Mouse (Mus musculus) limb, embryonic 11.5 days (tissue): ENCODE measurements around the gene Fam102b. TPM values are rescaled to one million over a fixed set of nuclear protein-coding genes. Genes with fewer than 3 reads are reported as not detected.
A peak's percentile ranks its signal among the peaks of the same experiment; 100 is the strongest.

Source experiments
- ATAC-seq: fragments of 200-750 bp; cut with Nextera tagmentation; 2 replicates; pipeline ENCODE4 v1.8.0; 2017; ENCODE audit warnings: low read depth; ENCODE audit not compliant: insufficient number of reproducible peaks, low FRiP score, low TSS enrichment
- DNase-seq: peaks from one replicate; pipeline ENCODE4 v3.0.0-alpha.2; 2015; ENCODE audit warnings: low spot score
- H3K27ac ChIP-seq: fragments of 300-500 bp; sonication (generic); replicated peaks from 2 replicates; pipeline ENCODE4 v1.5.1; 2014; ENCODE audit warnings: low read depth, mild to moderate bottlenecking, low read length
- H3K27me3 ChIP-seq: fragments of 300-500 bp; sonication (generic); 2 replicates; pipeline ENCODE4 v1.6.1; 2014; ENCODE audit warnings: mild to moderate bottlenecking, low read length, mixed read lengths; ENCODE audit not compliant: control insufficient read depth, insufficient read depth
- H3K36me3 ChIP-seq: fragments of 300-500 bp; sonication (generic); 2 replicates; pipeline ENCODE4 v1.6.1; 2014; ENCODE audit warnings: mild to moderate bottlenecking, low read length, moderate library complexity, mixed read lengths; ENCODE audit not compliant: control insufficient read depth, insufficient read depth
- H3K4me1 ChIP-seq: fragments of 300-500 bp; sonication (generic); 2 replicates; pipeline ENCODE4 v1.6.1; 2014; ENCODE audit warnings: low read length, mixed read lengths; ENCODE audit not compliant: control insufficient read depth, insufficient read depth
- H3K4me2 ChIP-seq: fragments of 300-500 bp; sonication (generic); 2 replicates; pipeline ENCODE4 v1.6.1; 2014; ENCODE audit warnings: low read depth, mild to moderate bottlenecking, moderate library complexity; ENCODE audit not compliant: severe bottlenecking
- H3K4me3 ChIP-seq: fragments of 300-500 bp; sonication (generic); 2 replicates; pipeline ENCODE4 v1.5.1; 2014; ENCODE audit warnings: low read depth, low read length
- H3K9ac ChIP-seq: fragments of 300-500 bp; sonication (generic); 2 replicates; pipeline ENCODE4 v1.6.1; 2014; ENCODE audit warnings: mild to moderate bottlenecking, low read length
- H3K9me3 ChIP-seq: fragments of 300-500 bp; sonication (generic); 2 replicates; pipeline ENCODE4 v1.6.1; 2016; ENCODE audit warnings: low read length; ENCODE audit not compliant: control insufficient read depth
- WGBS: fragments of 180-500 bp; shearing (Covaris S2); extraction: QIAGEN DNeasy Blood & Tissue Kit; methylation state at CpG from one replicate; pipeline ENCODE4 v1.1.7; 2014; 5-methylcytosine and 5-hydroxymethylcytosine counted together
- polyA plus RNA-seq: library from polyadenylated mRNA; unstranded; fragments of >200 nt; fragmentation: Nextera tagmentation; extraction: Ambion mirVana; gene quantifications from 2 replicates; pipeline ENCODE4 v1.2.1, GENCODE M21; 2014

Fam102b gene
- 7.7 TPM in 2 replicates for polyA plus RNA-seq

DNA sequence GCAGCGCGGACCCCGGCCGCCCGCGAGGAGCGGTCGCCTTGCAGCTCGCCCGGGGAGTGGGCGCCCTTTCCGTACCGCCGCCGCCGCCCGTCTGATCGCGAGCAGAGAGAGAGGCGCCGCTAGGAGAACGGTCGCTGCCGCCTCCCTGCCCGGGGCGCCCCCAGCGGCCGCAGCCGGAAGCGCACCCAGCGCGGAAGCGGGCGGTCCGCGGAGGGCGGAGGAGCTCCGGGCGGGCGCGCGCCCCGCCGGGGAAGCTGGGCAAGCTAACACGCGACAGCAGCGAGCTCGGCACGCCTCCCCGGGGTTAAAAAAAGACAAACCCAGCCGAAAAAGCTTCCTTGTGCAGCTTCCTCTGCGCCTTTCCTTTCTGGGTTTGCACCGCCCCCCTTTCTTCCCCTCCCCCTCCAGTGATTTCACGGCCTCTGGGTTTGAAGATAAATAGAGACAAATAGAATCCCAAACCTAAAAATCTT lies at the start of gene Fam102b:
Gene Fam102b (minus strand): TSS at position 93 of the 473 bp plus-strand sequence.
- under 1% methylated on average over 54 of the region's 54 CpGs for WGBS
- ATAC-seq (peak; percentile 56), DNase-seq (peak; percentile 90)
- Histone ChIP-seq H3K9ac (peak within 1 kb of the TSS; percentile 74), H3K9me3 (no peaks in the 10 kb centered on the region), H3K4me1 (peaks cover 5% of the 10 kb centered on the region; the same call in 1 of the 2 replicates), H3K4me2 (peak within 1 kb of the TSS; percentile 70), H3K27ac (peak within 1 kb of the TSS; percentile 59; the same call in 1 of the 2 replicates), H3K36me3 (no peaks in the 10 kb centered on the region), H3K27me3 (no peaks in the 10 kb centered on the region), H3K4me3 (peak within 1 kb of the TSS; percentile 60)

DNA sequence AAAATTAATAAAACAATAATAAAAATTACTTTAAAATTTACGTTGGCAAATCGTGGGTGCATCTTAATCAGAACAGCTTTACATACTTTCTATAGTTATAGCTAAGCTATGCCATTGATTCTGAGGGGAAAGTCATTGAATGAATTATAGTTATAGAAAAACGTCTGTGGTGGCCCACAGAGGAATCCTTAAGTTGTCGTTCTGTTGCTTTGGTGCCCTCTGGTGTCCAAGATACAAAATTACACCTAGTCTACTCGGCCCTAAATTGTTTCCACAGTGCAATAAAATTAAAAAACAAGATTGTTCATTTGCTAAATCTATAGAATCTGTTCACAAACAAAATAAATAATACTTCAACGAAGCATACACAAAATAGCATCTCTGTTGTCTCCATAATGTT lies 35.6 kb upstream of the Fam102b start:
- Histone ChIP-seq H3K27ac (no peak overlapping the region), H3K36me3 (no peaks in the 10 kb centered on the region), H3K4me1 (no peaks in the 10 kb centered on the region), H3K4me2 (no peak overlapping the region), H3K9ac (no peak overlapping the region), H3K27me3 (no peaks in the 10 kb centered on the region), H3K4me3 (no peak overlapping the region), H3K9me3 (no peaks in the 10 kb centered on the region)
- no peak for ATAC-seq
- 1% methylated on average over 6 of the region's 6 CpGs for WGBS
- no peak for DNase-seq

DNA sequence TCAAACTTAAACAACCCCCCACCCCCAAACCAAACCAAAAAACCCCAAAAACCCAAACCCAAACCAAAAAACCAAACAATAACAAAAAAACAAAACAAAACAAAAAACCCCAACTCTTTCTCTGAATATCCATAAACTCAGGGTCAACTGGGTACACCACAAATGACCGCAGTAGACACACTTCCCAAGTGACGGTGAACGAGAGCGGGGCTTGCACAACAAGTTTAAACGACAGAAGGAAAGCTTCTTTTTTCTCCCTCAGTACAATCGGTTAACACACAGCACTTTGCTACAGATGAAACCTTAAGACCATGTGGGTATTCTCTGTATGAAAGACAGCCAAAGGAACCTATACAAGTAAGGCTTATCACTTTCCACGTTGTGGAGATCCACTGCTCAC lies 35.0 kb upstream of the Fam102b start:
- H3K4me3 ChIP-seq: no peak overlapping the region
- H3K4me2 ChIP-seq: no peak overlapping the region
- no peak overlapping the region for H3K27ac ChIP-seq
- no peak overlapping the region for H3K9ac ChIP-seq
- no peak for ATAC-seq
- H3K27me3 ChIP-seq: no peaks in the 10 kb centered on the region
- 76% methylated on average over 7 of the region's 7 CpGs for WGBS
- no peaks in the 10 kb centered on the region for H3K4me1 ChIP-seq
- no peaks in the 10 kb centered on the region for H3K36me3 ChIP-seq
- no peak for DNase-seq
- H3K9me3 ChIP-seq: no peaks in the 10 kb centered on the region

DNA sequence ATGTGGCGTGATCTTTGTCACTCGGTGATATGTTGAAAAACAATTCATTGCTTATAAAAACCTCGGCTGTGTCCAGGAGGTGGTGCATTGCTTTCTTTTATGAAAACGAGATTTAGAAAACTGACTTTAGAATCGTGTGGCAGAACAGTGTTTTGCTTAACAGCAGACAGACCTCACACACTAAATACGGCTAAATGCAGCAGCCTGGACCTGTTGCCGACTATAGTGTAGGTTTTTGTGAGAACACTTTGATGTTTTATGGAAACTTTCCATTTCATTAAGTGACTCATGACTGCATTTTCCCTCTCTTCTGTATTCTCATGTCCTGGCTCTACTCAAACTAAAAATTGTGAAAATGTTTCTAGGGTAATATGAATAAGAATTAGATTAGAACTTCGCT lies 32.5 kb upstream of the Fam102b start:
- no peaks in the 10 kb centered on the region for H3K4me1 ChIP-seq
- no peak for ATAC-seq
- WGBS: 72% methylated on average over 8 of the region's 8 CpGs
- H3K9me3 ChIP-seq: no peaks in the 10 kb centered on the region
- H3K27me3 ChIP-seq: no peaks in the 10 kb centered on the region
- no peak overlapping the region for H3K9ac ChIP-seq
- H3K27ac ChIP-seq: no peak overlapping the region
- no peak overlapping the region for H3K4me3 ChIP-seq
- no peak overlapping the region for H3K4me2 ChIP-seq
- DNase-seq: no peak
- no peaks in the 10 kb centered on the region for H3K36me3 ChIP-seq

DNA sequence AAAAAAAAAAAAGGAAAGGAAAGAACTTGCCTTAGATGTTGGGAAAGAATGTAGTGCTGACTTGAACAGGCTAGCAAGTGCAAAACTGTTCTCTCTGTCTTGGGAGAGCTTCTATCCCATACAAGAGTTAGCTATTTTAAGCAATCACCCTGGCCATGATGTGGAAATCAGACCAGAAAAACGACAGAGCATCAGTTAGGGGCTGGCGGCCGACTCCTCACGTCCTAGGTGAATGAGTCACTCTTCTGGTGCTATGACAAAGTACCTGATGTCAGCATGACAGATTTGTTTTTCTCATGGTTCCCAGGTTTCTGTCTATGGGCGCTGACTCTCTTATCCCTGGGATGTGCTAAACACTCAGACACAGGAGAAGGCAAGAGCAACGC lies 24.5 kb upstream of the Fam102b start:
- H3K9ac ChIP-seq: no peak overlapping the region
- no peak overlapping the region for H3K4me3 ChIP-seq
- no peaks in the 10 kb centered on the region for H3K9me3 ChIP-seq
- no peaks in the 10 kb centered on the region for H3K27me3 ChIP-seq
- no peak overlapping the region for H3K27ac ChIP-seq
- no peaks in the 10 kb centered on the region for H3K4me1 ChIP-seq
- ATAC-seq (no peak), DNase-seq (no peak)
- no peaks in the 10 kb centered on the region for H3K36me3 ChIP-seq
- H3K4me2 ChIP-seq: no peak overlapping the region
- 81% methylated on average over 6 of the region's 6 CpGs for WGBS

DNA sequence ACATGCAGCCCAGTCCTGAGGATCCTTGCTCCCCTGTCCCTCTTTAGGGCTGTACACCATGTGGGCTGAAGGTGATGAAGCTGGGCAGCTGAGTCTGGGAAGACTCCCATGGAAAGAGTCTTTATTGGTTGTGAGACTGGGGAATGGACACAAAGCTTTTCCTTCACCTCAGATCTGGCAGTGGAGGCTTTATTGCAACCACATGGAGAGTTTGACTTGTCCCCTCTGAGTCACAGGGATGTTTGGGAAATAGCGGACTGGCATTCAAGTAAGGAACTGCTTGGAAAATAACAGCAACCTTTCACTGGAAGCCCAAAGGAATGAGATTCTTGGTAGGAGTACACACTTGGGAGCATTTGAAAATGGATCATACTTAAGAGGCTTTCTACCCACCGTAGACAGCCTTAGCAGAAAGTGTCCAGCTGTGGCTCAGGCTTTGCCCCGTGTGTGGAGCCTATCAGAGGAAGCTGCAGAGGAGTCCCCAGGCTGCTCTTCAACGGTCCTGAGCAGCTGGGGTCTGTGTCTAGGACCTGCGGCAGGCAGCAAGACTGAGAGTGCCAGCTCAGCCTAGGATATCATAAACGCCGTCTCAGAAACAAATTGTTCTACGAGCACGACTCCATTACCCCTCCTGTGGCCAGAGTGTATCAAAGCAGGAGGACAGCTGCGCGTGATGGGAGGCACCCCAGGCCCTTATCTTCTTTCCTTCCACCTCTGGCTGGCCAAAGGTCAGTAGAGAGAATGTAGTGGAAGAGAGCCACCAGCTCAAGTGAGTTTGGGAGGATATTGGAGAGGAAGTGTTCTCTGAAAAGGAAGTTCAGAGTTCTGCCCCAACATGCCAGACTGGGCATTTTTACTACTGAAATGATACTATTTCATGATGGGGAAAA lies 23.9 kb upstream of the Fam102b start:
- no peak for ATAC-seq
- 35% methylated on average over 11 of the region's 11 CpGs for WGBS

DNA sequence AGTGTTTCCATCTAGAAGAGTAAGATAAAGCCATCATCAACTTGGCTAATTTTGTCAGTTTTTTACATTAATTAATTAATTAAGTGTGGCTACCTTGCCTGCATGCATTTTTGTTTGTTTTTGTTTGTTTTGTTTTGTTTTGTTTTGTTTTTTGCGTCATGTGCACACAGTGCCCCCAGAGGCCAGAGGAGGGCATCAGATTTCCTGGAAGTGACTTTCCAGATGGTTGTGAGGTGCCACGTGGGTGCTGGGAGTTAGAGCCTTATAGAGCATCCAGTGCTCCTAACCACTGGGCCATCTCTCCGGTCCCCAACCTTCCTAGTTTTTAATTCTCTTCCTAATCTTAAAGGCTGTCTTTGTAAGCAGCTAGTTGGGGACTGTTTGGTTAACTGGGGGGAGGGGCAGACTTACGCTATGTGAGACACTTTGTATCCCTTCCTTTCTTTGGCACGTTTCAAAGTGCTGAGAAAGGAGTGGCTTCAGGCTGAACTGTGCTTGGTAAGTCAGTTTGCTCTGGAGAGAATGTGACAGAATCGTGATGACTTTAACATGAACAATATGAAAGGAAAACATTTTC lies 20.4 kb upstream of the Fam102b start:
- H3K27me3 ChIP-seq: no peaks in the 10 kb centered on the region
- no peak overlapping the region for H3K4me3 ChIP-seq
- DNase-seq (no peak), ATAC-seq (peak; percentile 67; the same call in 1 of the 2 replicates)
- H3K4me2 ChIP-seq: no peak overlapping the region
- no peaks in the 10 kb centered on the region for H3K36me3 ChIP-seq
- H3K9ac ChIP-seq: no peak overlapping the region
- H3K4me1 ChIP-seq: no peaks in the 10 kb centered on the region
- no peaks in the 10 kb centered on the region for H3K9me3 ChIP-seq
- no peak overlapping the region for H3K27ac ChIP-seq
- WGBS: 51% methylated on average over 6 of the region's 6 CpGs

More for the DNA sequence above, 23.9 kb upstream of the Fam102b start:
- Histone ChIP-seq H3K27me3 (no peaks in the 10 kb centered on the region), H3K4me3 (no peak overlapping the region), H3K4me1 (no peaks in the 10 kb centered on the region), H3K27ac (no peak overlapping the region), H3K36me3 (no peaks in the 10 kb centered on the region), H3K9me3 (no peaks in the 10 kb centered on the region), H3K4me2 (no peak overlapping the region), H3K9ac (no peak overlapping the region)
- DNase-seq: no peak

DNA sequence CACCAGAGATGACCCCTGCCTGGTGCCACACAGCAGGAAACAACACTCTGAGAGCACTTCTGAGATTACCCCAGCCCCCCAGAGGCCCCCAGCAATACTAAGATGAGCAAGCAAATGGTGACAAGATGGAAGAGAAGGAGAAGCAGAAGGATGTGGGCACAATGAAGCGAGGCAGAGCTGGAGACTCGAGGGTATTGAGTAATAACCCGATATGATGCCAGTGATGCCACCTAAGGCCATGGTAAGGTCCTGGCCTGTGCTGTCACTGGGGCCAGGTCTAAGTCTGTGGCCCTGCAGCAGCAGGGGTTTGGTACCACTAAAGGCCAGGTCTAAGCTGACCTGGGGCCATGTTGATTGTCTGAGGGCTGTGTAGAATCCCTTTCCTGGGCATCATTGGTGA lies 19.0 kb upstream of the Fam102b start:
- Histone ChIP-seq H3K9ac (no peak overlapping the region), H3K9me3 (no peaks in the 10 kb centered on the region), H3K4me3 (no peak overlapping the region), H3K36me3 (no peaks in the 10 kb centered on the region), H3K27ac (no peak overlapping the region), H3K4me1 (no peaks in the 10 kb centered on the region), H3K27me3 (no peaks in the 10 kb centered on the region), H3K4me2 (no peak overlapping the region)
- WGBS: 81% methylated on average over 3 of the region's 3 CpGs
- peak; percentile 52; the same call in 1 of the 2 replicates for ATAC-seq
- DNase-seq: no peak
